Mouse (Mus musculus) adrenal gland (tissue): ENCODE results near the gene Kcnk13.

Experiments
- intact Hi-C: fragments of 180-260 bp; cut with DNase I; formaldehyde crosslinking; loops from one replicate; pipeline ENCODE4 v1.15.1; 2025

Kcnk13 gene

GRCm38 (mm10) chr12:99965203-99966115, 1.2 kb downstream of the Kcnk13 start:
- intact Hi-C loops, result loop anchor here (2.0 to 10.0 kb wide), 2 partner anchors 65 to 881 kb away; no protein-coding TSS in a partner anchor

GRCm38 (mm10) chr12:99966116-99966770, 1.9 kb downstream of the Kcnk13 start:
- intact Hi-C loops, result loop anchor here (10.0 kb wide), 1 partner anchor 881 kb away; no protein-coding TSS in a partner anchor

DNA sequence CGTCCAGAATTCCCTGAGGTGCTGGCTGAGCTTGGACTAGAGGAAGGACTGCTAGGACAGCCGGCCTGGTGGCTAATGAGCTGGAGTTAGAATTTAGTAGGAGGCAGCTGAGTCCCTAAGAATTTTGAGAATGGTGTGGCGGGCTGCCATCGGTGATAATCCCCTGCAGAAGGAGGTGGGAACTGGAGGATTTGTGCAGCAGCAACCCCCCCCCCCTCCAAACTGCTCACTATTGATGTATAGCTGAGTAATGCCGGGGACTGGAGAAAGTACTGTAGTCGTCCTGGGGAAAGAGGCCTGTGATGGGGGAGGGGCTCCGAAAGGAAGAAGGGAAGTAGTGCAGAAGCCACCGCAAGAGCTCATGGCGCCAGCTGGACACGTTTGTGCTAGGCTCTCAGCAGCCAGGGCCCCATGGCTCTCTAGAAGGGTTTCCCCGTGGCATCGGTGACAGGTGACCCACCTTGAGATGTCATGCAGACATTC, 2.6 kb downstream of the Kcnk13 start:
- intact Hi-C loops, result loop anchor here (10.0 kb wide), 1 partner anchor 882 kb away; no protein-coding TSS in a partner anchor

- intact Hi-C loops, result loop anchor here (2.0 to 10.0 kb wide), 2 partner anchors 133 to 885 kb away; no protein-coding TSS in a partner anchor
Observed at GRCm38 (mm10) chr12:99969906-99970305, 5.6 kb downstream of the Kcnk13 start.

DNA sequence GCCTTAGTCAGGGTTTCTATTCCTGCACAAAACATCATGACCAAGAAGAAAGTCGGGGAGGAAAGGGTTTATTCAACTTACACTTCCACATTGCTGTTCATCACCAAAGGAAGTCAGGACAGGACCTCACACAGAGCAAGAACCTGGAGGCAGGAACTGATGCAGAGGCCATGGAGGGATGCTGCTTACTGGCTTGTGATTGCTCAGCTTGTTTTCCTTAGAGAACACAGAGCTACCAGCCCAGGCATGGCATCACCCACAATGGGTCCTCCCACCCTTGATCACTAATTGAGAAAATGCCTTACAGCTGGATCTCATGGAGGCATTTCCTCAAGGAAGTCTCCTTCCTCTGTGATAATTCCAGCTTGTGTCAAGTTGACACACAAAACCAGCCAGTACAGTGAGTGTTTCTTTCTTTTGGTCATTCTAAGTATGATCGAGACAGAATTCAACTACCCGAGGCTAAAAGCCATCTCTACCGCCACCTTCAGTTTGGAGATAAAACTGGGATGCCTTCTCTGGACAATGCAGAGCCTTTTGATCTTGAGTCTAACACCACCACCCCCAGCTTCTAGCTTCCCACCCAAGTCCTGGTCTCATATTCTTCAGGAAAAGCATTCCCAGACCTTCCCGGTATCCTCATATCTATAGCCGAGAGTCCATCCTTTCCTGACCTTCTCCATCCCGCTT, 7.1 kb downstream of the Kcnk13 start:
- intact Hi-C loops, result loop anchor here (2.0 kb wide), 1 partner anchor 131 kb away; no protein-coding TSS in a partner anchor

DNA sequence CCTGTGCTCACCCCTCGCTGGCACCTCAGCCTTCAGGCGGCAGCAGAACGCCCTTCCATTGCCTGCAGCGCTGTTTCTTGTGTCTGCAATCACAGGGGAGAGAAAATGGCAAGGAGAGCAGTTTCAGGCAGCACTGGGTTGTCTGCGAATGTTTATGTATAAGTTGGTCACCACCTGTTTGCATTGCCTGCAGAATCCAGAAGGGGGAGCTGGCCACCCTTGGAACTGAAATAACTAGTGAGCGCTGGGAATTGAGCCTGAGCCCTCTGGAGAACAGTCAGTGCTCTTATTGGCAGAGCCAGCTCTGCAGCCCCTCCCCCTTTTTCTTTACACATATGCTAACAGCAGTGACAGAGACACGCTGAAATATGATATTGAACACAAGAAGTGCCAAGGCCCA, 8.5 kb downstream of the Kcnk13 start:
- intact Hi-C loops, result no loop called here

- intact Hi-C loops, result no loop called here
Observed at GRCm38 (mm10) chr12:99973659-99974058, 9.4 kb downstream of the Kcnk13 start.

DNA sequence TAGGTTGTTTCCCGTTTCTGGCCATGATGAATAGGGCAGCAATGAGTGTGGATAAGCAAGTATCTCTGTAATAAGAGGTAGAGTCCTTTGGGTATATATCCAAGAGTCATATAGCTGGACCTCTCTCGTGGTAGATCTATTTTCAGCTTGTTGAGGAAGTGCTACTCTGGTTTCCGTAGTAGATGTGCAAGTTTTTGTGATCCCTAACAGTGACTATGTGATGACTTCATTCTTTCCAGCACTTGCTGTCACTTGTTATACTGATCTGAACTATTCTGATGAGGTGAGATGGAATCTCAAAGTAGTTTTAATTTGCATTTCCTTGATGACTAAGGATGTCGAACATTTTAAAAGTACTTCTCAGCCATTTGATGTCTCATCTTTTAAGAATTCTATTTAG, 15.2 kb downstream of the Kcnk13 start:
- intact Hi-C loops, result no loop called here

GRCm38 (mm10) chr12:99986797-99987196, 22.5 kb downstream of the Kcnk13 start:
- intact Hi-C loops, result no loop called here

GRCm38 (mm10) chr12:99988144-99988543, 23.8 kb downstream of the Kcnk13 start:
- intact Hi-C loops, result no loop called here

DNA sequence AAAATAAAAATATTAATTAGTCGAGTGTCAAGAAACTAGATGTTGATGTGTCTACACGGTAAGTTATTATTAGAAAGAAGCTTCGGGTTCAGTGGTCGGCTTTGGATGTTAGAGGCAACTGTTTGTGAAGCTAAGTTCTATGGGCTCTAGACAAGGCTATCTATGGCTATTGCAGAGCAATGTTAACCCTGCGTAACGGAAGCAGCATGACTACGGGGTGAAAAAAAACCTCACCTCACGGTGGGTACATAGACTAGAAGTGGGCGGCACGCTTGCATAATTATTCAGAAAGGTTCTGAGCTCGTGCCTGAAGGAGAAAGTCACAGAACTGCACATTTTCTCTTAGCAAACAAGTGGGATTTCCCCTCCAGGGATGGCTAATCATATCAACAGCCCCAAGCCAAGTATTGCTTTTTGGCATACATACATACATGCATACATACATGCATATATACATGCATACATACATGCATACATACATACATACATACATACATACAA, 28.1 kb downstream of the Kcnk13 start:
- intact Hi-C loops, result no loop called here

DNA sequence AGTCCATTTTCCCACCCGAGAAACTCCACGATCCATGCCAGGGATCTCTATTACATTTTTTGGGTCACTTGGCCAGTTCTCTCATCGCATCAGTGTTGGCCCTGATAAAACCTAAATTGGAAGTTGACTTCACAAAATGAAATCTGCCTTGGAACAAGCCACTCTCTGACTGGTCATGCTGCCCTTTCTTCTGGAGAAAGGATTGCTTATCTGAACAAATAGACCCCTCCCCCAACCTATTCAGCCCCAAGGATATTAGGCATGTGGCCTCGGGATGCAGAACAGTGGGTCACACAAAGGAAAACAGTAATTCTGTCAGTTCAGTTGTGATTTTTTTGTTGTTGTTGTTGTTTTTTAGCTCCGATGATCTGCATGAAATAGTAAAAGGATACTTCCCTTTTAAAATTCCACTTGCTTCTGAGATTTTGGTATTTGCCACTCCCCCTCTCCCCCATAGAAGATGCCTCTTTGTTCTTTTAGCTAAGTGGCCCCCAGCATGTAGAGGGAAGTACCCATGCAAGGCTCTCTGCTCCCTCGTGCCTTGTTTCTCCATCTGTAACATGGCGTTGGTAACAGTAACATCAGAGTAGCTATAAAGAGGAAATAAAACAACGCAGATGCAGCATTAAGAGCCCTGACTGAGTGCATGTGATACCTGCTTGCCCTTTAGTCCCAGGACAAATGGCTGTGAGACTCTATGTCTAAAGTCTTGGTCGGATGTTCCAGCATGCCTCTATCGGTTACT, 29.0 kb downstream of the Kcnk13 start:
- intact Hi-C loops, result no loop called here

GRCm38 (mm10) chr12:99995951-99996350, 31.7 kb downstream of the Kcnk13 start:
- intact Hi-C loops, result no loop called here

GRCm38 (mm10) chr12:99999726-100000125, 35.4 kb downstream of the Kcnk13 start:
- intact Hi-C loops, result no loop called here

- intact Hi-C loops, result no loop called here
Observed at GRCm38 (mm10) chr12:100000381-100000780, 36.1 kb downstream of the Kcnk13 start.

DNA sequence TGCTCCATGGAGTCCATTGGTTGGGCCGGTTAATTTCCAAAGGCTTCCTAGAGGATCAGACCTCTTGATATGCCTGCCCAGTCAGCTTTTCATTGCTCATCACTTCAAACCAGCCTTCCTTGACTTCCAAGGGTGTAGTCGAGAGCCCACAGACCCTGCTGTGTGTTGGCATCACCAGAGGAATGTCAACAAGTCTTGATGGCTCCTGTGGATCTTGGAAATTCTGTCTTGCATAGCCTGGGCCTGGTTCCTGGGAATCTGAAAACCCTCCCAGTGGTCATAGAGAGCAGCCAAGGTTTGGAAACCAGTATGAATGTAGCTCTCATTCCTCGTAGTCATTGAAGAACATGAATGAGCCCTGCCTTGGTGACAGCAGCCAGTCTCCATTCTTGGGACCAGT, 36.9 kb downstream of the Kcnk13 start:
- intact Hi-C loops, result no loop called here

DNA sequence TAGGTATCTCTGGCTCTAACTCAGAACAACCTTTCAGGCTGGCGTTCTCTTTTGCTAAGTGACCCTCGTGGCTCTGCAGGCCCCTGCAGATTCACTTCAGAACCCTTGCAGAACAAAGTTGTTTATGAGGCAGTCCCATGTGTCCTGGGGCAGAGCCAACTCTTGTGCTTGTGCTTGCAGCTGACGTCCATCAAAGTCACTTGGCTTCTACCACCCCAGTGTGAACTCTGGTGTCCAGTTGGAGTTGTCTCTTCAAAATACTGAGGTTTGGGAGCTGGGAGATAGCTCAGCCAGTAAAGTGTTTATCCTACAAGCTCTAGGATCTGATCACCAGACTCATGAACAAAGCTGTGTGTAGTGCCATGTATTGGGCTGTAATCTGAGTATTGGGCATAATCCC, 37.6 kb downstream of the Kcnk13 start:
- intact Hi-C loops, result no loop called here

DNA sequence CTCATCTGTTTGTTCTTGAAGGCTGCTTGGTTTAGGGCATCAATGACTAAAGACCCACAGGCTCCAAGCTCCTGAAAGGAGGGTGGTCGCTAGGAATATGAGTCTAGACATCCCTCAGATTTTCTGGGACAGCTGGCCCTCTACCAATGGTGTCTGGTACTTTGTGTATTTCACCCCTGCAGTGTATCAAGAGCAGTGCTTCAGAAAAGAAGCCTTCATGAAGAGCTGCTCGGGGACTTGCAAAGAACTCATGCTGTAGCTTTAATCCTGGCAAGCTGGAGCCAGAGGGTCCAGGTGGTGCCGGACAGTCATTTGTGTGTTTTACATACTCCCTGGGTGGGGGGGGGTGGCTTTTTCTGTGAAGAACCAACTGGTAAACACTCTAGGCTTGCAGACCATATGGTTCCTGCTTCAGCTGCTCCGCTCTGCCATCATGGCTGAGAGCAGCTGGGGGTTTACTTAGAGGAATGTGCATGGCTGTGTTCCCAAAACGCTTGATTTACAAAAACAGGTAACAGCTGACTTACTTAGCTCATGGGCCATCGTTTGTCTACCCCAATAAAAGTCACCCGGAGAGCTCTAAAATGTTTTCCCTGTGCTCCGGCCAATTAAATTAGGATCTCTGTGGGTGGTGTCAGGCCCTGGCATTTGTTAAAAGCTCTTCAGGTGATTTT, 38.8 kb downstream of the Kcnk13 start:
- intact Hi-C loops, result no loop called here

DNA sequence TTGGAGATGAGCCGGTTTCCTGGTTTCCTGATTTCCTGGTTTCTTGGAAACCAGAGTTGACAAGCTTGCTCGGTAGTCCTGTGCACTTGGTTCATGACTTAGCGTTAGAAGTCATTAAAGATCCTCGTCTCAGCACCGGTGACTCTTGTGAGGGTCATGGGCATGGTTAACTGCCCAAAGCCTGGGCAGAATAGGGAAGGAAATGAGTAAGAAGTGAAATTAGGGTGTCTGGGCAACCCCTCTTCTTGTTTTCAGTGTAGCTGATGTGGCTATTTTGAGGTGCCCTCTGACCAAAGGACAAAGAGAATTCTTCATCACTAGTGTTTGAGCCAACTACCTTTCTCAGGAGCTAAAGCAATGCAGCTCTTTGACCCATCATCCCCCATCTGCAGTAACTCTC, 41.0 kb downstream of the Kcnk13 start:
- intact Hi-C loops, result no loop called here

DNA sequence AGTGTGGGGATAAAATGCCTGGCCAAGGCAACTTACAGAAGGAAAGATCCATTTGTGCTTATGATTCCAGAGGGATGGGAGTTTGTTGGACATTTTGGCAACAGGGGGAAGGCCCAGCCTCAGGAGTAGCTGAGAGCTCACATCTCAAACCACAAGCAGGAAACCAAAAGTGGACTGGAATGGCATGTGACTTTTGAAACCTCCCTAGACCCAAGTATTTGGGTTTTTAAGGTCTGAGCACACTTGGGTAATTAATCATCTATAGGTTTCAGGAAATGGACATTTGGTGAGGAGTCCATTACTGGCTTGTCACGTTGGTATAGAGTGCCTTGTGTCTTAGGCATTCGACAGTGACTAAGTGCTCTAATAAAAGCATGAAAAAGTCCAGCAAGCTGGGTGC, 42.4 kb downstream of the Kcnk13 start:
- intact Hi-C loops, result no loop called here
